Mouse (Mus musculus) hindbrain, postnatal 0 days (tissue): ENCODE data around the gene Elmod1. TPM values are rescaled to one million over a fixed set of nuclear protein-coding genes. Genes with fewer than 3 reads are reported as not detected.

ENCODE experiments used
- ATAC-seq: fragments of 200-750 bp; cut with Nextera tagmentation; 2 replicates; pipeline ENCODE4 v1.8.0; 2017; ENCODE audit warnings: mild to moderate bottlenecking, moderate TSS enrichment, moderate library complexity
- DNase-seq: peaks from one replicate; pipeline ENCODE4 v3.0.0-alpha.2; 2015; ENCODE audit warnings: low spot score
- H3K27ac ChIP-seq: fragments of 300-500 bp; sonication (generic); 2 replicates; pipeline ENCODE4 v1.5.1; 2014; ENCODE audit warnings: mild to moderate bottlenecking
- H3K27me3 ChIP-seq: fragments of 300-500 bp; sonication (generic); 2 replicates; pipeline ENCODE4 v1.6.1; 2014; ENCODE audit warnings: low read length, mixed read lengths; ENCODE audit not compliant: insufficient read depth
- H3K36me3 ChIP-seq: fragments of 300-500 bp; sonication (generic); 2 replicates; pipeline ENCODE4 v1.6.1; 2014; ENCODE audit warnings: low read length, mixed read lengths; ENCODE audit not compliant: insufficient read depth
- H3K4me1 ChIP-seq: fragments of 300-500 bp; sonication (generic); 2 replicates; pipeline ENCODE4 v1.6.1; 2014; ENCODE audit warnings: antibody characterized with exemption, low read length, mixed read lengths; ENCODE audit not compliant: insufficient read depth
- H3K4me2 ChIP-seq: fragments of 300-500 bp; sonication (generic); 2 replicates; pipeline ENCODE4 v1.6.1; 2014; ENCODE audit warnings: low read depth, mild to moderate bottlenecking, low read length, moderate library complexity, mixed read lengths
- H3K4me3 ChIP-seq: fragments of 300-500 bp; sonication (generic); 2 replicates; pipeline ENCODE4 v1.5.1; 2014; ENCODE audit warnings: low read length
- H3K9ac ChIP-seq: fragments of 300-500 bp; sonication (generic); replicated peaks from 2 replicates; pipeline ENCODE4 v1.6.1; 2014; ENCODE audit warnings: mild to moderate bottlenecking, low read length, moderate library complexity, mixed read lengths
- H3K9me3 ChIP-seq: fragments of 300-500 bp; sonication (generic); 2 replicates; pipeline ENCODE4 v1.6.1; 2016; ENCODE audit warnings: low read length, mixed read lengths
- CTCF ChIP-seq: IDR thresholded peaks from 2 replicates; pipeline ENCODE4 v1.5.1; 2016; ENCODE audit warnings: antibody characterized with exemption, control low read depth, low read depth
- WGBS: fragments of 180-500 bp; shearing (Covaris S2); extraction: QIAGEN DNeasy Blood & Tissue Kit; methylation state at CpG from one replicate; pipeline ENCODE4 v1.1.7; 2014; 5-methylcytosine and 5-hydroxymethylcytosine counted together
- polyA plus RNA-seq: library from polyadenylated mRNA; unstranded; fragments of >200 nt; fragmentation: Nextera tagmentation; extraction: Ambion mirVana; gene quantifications from 2 replicates; pipeline ENCODE4 v1.2.1, GENCODE M21; 2015
- total RNA-seq: library from RNA; depleted of rRNA; stranded (reverse); fragments of >200 nt; gene quantifications from 2 replicates; pipeline ENCODE4 v1.2.3, GENCODE M21; 2014; rRNA removed

The Elmod1 gene
- total and polyA plus RNA-seq, 2 experiments from 2014 or later, result 22.0 to 67.3 TPM

DNA sequence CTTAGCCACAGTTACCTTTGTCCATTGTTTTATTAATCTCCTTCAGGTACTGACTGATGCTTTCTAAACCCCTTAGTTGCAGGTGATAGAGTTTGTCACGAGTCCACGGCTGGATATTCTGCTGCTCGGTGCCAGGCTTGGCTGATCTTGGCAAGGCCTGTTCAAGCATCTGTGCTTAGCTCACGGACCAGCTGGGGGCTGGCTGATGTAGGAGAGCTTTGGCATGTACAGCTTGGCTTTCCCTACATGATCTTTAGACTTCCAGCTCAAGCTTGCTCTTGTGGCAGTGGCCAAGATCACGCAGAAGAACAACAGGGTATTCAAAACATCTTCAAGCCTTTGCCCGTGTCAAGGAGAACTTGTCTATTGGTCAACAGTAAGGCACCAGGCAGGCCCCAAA lies 75.3 kb downstream of the Elmod1 start:
- DNase-seq (peak; percentile 76), ATAC-seq (peak; percentile 59)
- Histone ChIP-seq H3K4me1 (no peaks in the 10 kb centered on the region), H3K27ac (0 out of 2 replicates have a peak overlapping the region, but pooled peaks have one; percentile 1), H3K9ac (no peak overlapping the region), H3K9me3 (no peaks in the 10 kb centered on the region), H3K4me2 (no peak overlapping the region), H3K36me3 (no peaks in the 10 kb centered on the region), H3K4me3 (no peak overlapping the region), H3K27me3 (no peaks in the 10 kb centered on the region)
- no peak for TF ChIP-seq CTCF
- WGBS, result 68% methylated on average over 6 of the region's 6 CpGs

- no peaks in the 10 kb centered on the region for H3K36me3 ChIP-seq
- H3K4me1 ChIP-seq, result no peaks in the 10 kb centered on the region
- WGBS, result 55% methylated on average over 7 of the region's 7 CpGs
- DNase-seq, result no peak
- no peak for ATAC-seq
- H3K4me2 ChIP-seq, result no peak overlapping the region
- H3K9ac ChIP-seq, result no peak overlapping the region
- no peaks in the 10 kb centered on the region for H3K9me3 ChIP-seq
- no peaks in the 10 kb centered on the region for H3K27me3 ChIP-seq
- no peak overlapping the region for H3K27ac ChIP-seq
- TF ChIP-seq CTCF, result no peak
- H3K4me3 ChIP-seq, result no peak overlapping the region
These were observed 79.3 kb downstream of the Elmod1 start for GRCm38 (mm10) chr9:53895827-53896226.

- H3K4me2 ChIP-seq, result no peak overlapping the region
- no peaks in the 10 kb centered on the region for H3K36me3 ChIP-seq
- no peak overlapping the region for H3K4me3 ChIP-seq
- no peak overlapping the region for H3K27ac ChIP-seq
- no peak overlapping the region for H3K9ac ChIP-seq
- no peaks in the 10 kb centered on the region for H3K4me1 ChIP-seq
- WGBS, result 6% methylated on average over 1 of the region's 1 CpGs
- ATAC-seq, result peak; percentile 69; the same call in 1 of the 2 replicates
- H3K27me3 ChIP-seq, result no peaks in the 10 kb centered on the region
- peak; percentile 86 for TF ChIP-seq CTCF
- DNase-seq, result peak; percentile 86
- H3K9me3 ChIP-seq, result no peaks in the 10 kb centered on the region
These were observed 85.0 kb downstream of the Elmod1 start for GRCm38 (mm10) chr9:53890075-53890474.

DNA sequence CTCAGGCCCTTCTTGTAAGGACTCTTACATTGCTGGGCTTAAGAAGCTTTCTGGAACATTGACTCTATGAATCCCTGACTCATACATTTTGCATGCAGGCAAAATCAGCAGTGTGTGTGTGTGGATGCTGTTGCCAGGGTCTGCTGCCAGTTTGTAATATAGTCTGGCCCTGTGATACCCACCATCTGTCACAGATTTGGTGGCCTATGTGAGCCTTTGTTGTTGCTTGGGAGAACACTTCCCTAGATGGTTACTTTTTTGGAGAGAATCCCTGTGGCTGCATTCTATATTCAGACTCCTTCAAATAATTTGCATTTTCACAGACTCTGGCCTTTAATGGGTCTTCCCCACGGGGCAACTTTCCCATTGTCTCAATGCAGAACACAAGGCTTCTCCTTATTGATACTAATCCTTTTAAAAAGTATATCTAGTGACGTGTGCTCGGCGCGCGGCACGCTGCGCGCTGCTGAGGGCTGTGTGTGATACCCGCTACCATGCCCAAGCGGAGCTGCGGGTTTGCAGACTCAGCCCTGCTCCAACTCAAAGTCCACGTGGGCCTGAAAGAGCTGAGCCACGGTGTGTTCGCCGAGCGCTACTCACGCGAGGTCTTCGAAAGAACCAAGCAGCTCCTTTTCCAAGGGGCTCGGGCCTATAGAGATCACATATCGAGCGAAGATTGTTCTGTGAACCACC lies 91.4 kb downstream of the Elmod1 start:
- Histone ChIP-seq H3K27ac (no peak overlapping the region), H3K36me3 (no peaks in the 10 kb centered on the region), H3K9me3 (no peaks in the 10 kb centered on the region), H3K4me3 (no peak overlapping the region), H3K27me3 (no peaks in the 10 kb centered on the region), H3K4me2 (no peak overlapping the region), H3K4me1 (no peaks in the 10 kb centered on the region), H3K9ac (no peak overlapping the region)
- no peak for TF ChIP-seq CTCF
- DNase-seq (peak; percentile 49), ATAC-seq (peak; percentile 55)
- whole genome bisulfite sequencing, result 71% methylated on average over 23 of the region's 23 CpGs

GRCm38 (mm10) chr9:53877423-53877822 lies 97.7 kb downstream of the Elmod1 start:
- Histone ChIP-seq H3K36me3 (no peaks in the 10 kb centered on the region), H3K9me3 (no peaks in the 10 kb centered on the region), H3K4me3 (no peak overlapping the region), H3K27me3 (no peaks in the 10 kb centered on the region), H3K4me1 (no peaks in the 10 kb centered on the region), H3K9ac (no peak overlapping the region), H3K27ac (no peak overlapping the region), H3K4me2 (no peak overlapping the region)
- no peak for DNase-seq
- no peak for ATAC-seq
- WGBS, result 54% methylated on average over 2 of the region's 2 CpGs
- TF ChIP-seq CTCF, result no peak

GRCm38 (mm10) chr9:53873239-53873638 lies 101.9 kb downstream of the Elmod1 start:
- WGBS, result 90% methylated on average over 8 of the region's 8 CpGs
- H3K27me3 ChIP-seq, result no peaks in the 10 kb centered on the region
- H3K36me3 ChIP-seq, result no peaks in the 10 kb centered on the region
- TF ChIP-seq CTCF, result no peak
- H3K27ac ChIP-seq, result no peak overlapping the region
- ATAC-seq (no peak), DNase-seq (no peak)
- H3K4me2 ChIP-seq, result no peak overlapping the region
- H3K9me3 ChIP-seq, result no peaks in the 10 kb centered on the region
- no peak overlapping the region for H3K9ac ChIP-seq
- no peak overlapping the region for H3K4me3 ChIP-seq
- H3K4me1 ChIP-seq, result no peaks in the 10 kb centered on the region

Other genes starting within 250 kb of the Elmod1 start
- gene Slc35f2, start 203.8 kb downstream of the Elmod1 start, total RNA-seq, result 12.1 and 18.4 TPM in 2 replicates
- 20.4 and 20.6 TPM in 2 replicates for gene Slc35f2, start 203.8 kb downstream of the Elmod1 start, polyA plus RNA-seq
- 0.86 TPM in 1 of 2 replicates, not detected in the other for gene Sln, start 125.1 kb downstream of the Elmod1 start, total RNA-seq
- gene Sln, start 125.1 kb downstream of the Elmod1 start, polyA plus RNA-seq, result 0.14 TPM in 1 of 2 replicates, not detected in the other
- gene Tnfaip8l3, start 93.1 kb upstream of the Elmod1 start, total RNA-seq, result 2.4 and 3.3 TPM in 2 replicates
- 0.91 and 1.2 TPM in 2 replicates for gene Tnfaip8l3, start 93.1 kb upstream of the Elmod1 start, polyA plus RNA-seq